Mouse (Mus musculus) intestine, postnatal 0 days (tissue): ENCODE results near the gene Rrp9. TPM values are rescaled to one million over a fixed set of nuclear protein-coding genes. Genes with fewer than 3 reads are reported as not detected.
"Not testable (repeated sequence)": the region's sequence is repeated elsewhere in the genome, so short reads cannot be mapped to it uniquely, and the experiment has no call there.

Source experiments
- ATAC-seq: fragments of 200-750 bp; cut with Nextera tagmentation; 2 replicates; pipeline ENCODE4 v1.8.0; 2017; ENCODE audit warnings: mild to moderate bottlenecking, moderate TSS enrichment, moderate library complexity
- H3K27ac ChIP-seq: fragments of 300-500 bp; sonication (generic); 2 replicates; pipeline ENCODE4 v1.5.1; 2014; ENCODE audit warnings: mild to moderate bottlenecking, low read depth, low read length, moderate library complexity
- H3K27me3 ChIP-seq: fragments of 300-500 bp; sonication (generic); replicated peaks from 2 replicates; pipeline ENCODE4 v1.6.1; 2014; ENCODE audit warnings: low read length, mixed read lengths; ENCODE audit not compliant: control insufficient read depth, insufficient read depth
- H3K36me3 ChIP-seq: fragments of 300-500 bp; sonication (generic); 2 replicates; pipeline ENCODE4 v1.6.1; 2014; ENCODE audit warnings: mild to moderate bottlenecking, moderate library complexity; ENCODE audit not compliant: control insufficient read depth, insufficient read depth
- H3K4me1 ChIP-seq: fragments of 300-500 bp; sonication (generic); replicated peaks from 2 replicates; pipeline ENCODE4 v1.6.1; 2014; ENCODE audit warnings: antibody characterized with exemption, low read length, mixed read lengths; ENCODE audit not compliant: control insufficient read depth, insufficient read depth
- H3K4me2 ChIP-seq: fragments of 300-500 bp; sonication (generic); replicated peaks from 2 replicates; pipeline ENCODE4 v1.6.1; 2014; ENCODE audit warnings: low read depth, mild to moderate bottlenecking, moderate library complexity
- H3K4me3 ChIP-seq: fragments of 300-500 bp; sonication (generic); 2 replicates; pipeline ENCODE4 v1.5.1; 2014; ENCODE audit warnings: low read depth, low read length
- H3K9ac ChIP-seq: fragments of 300-500 bp; sonication (generic); 2 replicates; pipeline ENCODE4 v1.6.1; 2014; ENCODE audit warnings: mild to moderate bottlenecking, low read depth, low read length
- H3K9me3 ChIP-seq: fragments of 300-500 bp; sonication (generic); 2 replicates; pipeline ENCODE4 v1.6.1; 2016; ENCODE audit warnings: mixed run types; ENCODE audit not compliant: control insufficient read depth
- CTCF ChIP-seq: sonication (generic); IDR thresholded peaks from 2 replicates; pipeline ENCODE4 v1.5.1; 2016; ENCODE audit warnings: low read depth, mild to moderate bottlenecking, control low read depth, antibody characterized with exemption, moderate library complexity
- WGBS: fragments of 180-500 bp; shearing (Covaris S2); extraction: QIAGEN DNeasy Blood & Tissue Kit; methylation state at CpG from one replicate; pipeline ENCODE4 v1.1.7; 2014; 5-methylcytosine and 5-hydroxymethylcytosine counted together
- polyA plus RNA-seq: library from polyadenylated mRNA; unstranded; fragments of >200 nt; fragmentation: Nextera tagmentation; extraction: Ambion mirVana; gene quantifications from 2 replicates; pipeline ENCODE4 v1.2.1, GENCODE M21; 2015

Rrp9 gene
- polyA plus RNA-seq, 1 experiment from 2014 or later: 17.7 TPM

DNA sequence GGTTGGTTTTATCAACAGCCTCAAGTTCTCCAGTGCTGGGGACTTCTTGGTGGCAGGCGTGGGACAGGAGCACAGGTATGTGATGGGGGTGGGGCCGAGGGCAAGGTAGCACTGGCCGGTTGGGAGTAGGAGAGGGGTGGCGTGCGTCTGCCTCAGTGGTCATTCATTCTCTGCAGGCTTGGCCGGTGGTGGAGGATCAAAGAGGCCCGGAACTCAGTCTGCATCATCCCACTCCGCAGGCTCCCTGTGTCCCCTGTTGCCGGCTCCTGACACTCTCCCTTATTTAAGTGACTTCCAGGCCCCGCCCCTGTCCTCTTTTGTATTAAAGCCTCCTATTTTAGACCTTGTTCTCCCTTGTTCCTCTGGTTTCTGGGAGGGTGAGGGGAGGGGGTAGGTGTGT, 9.3 kb downstream of the Rrp9 start:
- no peaks in the 10 kb centered on the region for H3K9me3 ChIP-seq
- no peak overlapping the region for H3K4me2 ChIP-seq
- no peaks in the 10 kb centered on the region for H3K27me3 ChIP-seq
- TF ChIP-seq CTCF: no peak
- no peak overlapping the region; the same call in 1 of the 2 replicates for H3K27ac ChIP-seq
- no peaks in the 10 kb centered on the region for H3K4me1 ChIP-seq
- ATAC-seq: no peak
- 86% methylated on average over 10 of the region's 10 CpGs for WGBS
- no peak overlapping the region for H3K9ac ChIP-seq
- peaks cover 56% of the 10 kb centered on the region for H3K36me3 ChIP-seq
- no peak overlapping the region for H3K4me3 ChIP-seq

DNA sequence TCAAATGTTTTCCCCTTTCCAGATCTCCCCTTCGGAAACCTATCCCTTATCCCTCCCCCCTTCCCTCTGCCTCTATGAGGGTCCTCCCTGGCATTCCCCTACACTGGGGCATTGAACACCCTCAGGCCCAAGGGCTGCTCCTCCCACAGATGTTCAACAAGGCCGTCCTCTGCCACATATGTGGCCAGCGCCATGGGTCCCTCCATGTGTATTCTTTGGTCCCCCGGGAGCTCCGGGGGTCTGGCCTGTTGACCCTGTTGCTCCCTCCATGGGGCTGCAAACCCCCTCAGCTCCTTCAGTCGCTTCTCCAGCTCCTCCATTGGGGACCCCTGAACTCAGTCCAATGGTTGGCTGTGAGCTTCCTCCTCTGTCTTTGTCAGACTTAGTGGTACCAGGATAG, 11.8 kb downstream of the Rrp9 start:
- 88% methylated on average over 6 of the region's 6 CpGs for WGBS
- H3K4me2 ChIP-seq, H3K27me3 ChIP-seq, ATAC-seq, H3K4me1 ChIP-seq, H3K27ac ChIP-seq, H3K4me3 ChIP-seq, H3K9ac ChIP-seq, H3K9me3 ChIP-seq: not testable (repeated sequence)
- H3K36me3 ChIP-seq: peaks cover 37% of the 10 kb centered on the region

DNA sequence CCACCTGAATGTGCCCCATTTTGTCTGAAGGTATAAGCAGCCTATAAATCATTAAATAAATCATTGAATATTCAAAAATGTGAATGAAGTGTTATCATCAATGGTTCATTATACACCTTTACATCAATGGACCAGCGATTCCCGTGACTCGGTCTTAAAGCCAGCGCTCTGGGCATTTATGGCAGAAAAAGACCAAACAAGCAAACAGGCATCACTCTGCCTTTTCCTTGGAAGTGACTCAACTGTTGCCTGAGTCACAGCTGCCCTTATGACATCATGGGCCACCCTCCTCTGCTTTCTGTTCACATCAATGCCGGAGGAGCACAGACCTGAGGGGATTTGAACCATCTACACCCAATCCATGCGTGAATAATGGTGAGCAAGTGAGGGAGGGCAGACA, 23.9 kb downstream of the Rrp9 start, which contains the start of gene Iqcf1:
Gene Iqcf1 (plus strand): TSS at position 301 of the 400 bp plus-strand sequence.
- ATAC-seq: no peak
- TF ChIP-seq CTCF: no peak
- no peaks in the 10 kb centered on the region for H3K36me3 ChIP-seq
- 90% methylated on average over 6 of the region's 6 CpGs for WGBS
- H3K27me3 ChIP-seq: no peaks in the 10 kb centered on the region
- no peak within 1 kb of the TSS for H3K9ac ChIP-seq
- no peaks in the 10 kb centered on the region for H3K9me3 ChIP-seq
- no peak within 1 kb of the TSS for H3K4me2 ChIP-seq
- H3K4me3 ChIP-seq: no peak within 1 kb of the TSS
- no peak within 1 kb of the TSS for H3K27ac ChIP-seq
- no peaks in the 10 kb centered on the region for H3K4me1 ChIP-seq

DNA sequence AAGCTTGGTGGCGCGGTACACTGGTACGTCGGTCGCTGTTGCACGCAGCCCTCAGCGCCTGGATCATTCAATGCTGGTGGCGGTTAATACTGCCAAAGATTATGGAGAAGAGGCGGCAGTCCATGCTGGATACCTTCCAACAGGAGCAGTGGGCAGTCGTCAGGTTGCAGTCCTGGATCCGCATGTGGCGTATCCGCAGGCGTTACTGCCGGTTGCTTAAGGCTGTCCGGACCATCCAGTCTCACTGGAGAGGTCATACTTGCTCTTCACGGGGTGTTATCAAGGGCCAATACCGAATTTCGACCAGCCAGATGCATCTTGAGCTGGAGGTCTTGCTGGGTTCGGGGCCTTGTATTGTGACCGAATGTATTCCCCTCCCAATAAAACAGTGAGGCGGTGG, 26.1 kb downstream of the Rrp9 start:
- Histone ChIP-seq H3K4me3 (no peak overlapping the region), H3K27me3 (no peaks in the 10 kb centered on the region), H3K36me3 (no peaks in the 10 kb centered on the region), H3K4me2 (no peak overlapping the region), H3K27ac (no peak overlapping the region), H3K9me3 (no peaks in the 10 kb centered on the region), H3K9ac (no peak overlapping the region), H3K4me1 (no peaks in the 10 kb centered on the region)
- WGBS: 89% methylated on average over 22 of the region's 22 CpGs
- no peak for ATAC-seq
- TF ChIP-seq CTCF: no peak

DNA sequence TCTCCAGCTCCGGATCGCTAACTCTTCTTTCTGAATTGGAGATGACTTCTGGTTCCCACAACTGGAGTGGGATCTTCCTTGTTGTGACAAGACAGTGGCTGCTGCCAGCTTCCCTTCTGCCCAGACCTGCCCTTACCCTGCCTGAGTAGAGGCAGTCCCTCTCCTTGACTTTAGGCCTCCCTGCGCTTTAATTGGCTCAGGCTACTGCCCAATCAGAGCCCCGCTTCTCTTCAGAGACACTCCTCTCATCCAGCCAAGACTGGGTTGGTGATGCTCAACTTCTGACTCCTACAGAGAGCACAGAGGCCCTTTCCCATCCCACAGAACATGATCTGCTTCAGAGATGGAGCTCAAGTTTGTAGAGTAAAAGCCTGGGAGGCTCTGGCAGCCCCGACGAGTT, 28.5 kb downstream of the Rrp9 start:
- Histone ChIP-seq H3K4me1 (no peaks in the 10 kb centered on the region), H3K27me3 (no peaks in the 10 kb centered on the region), H3K9me3 (no peaks in the 10 kb centered on the region), H3K9ac (no peak overlapping the region), H3K27ac (no peak overlapping the region), H3K36me3 (no peaks in the 10 kb centered on the region), H3K4me2 (no peak overlapping the region), H3K4me3 (no peak overlapping the region)
- WGBS: 77% methylated on average over 6 of the region's 6 CpGs
- TF ChIP-seq CTCF: no peak
- ATAC-seq: no peak

DNA sequence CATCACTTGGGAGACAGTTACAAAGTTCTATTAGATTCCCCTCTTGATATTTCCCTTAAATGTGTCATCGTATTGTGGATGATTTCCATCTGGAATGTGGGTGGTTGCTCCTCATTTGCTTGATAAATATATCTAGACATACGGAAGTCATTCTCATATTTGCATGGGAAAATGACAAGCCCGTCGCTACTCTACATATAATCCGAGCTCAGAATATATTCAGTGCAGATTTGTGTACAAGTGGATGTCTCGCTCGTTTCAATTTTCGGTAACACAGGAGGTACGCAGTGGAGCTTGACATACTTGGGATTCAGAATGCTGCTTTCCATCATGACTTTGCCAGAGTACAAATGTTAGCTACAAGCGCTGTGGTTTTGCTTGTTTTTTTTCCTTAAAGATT, 33.6 kb downstream of the Rrp9 start:
- Histone ChIP-seq H3K4me3 (no peak overlapping the region), H3K4me2 (no peak overlapping the region), H3K36me3 (no peaks in the 10 kb centered on the region), H3K9ac (no peak overlapping the region), H3K27me3 (no peaks in the 10 kb centered on the region), H3K27ac (no peak overlapping the region), H3K4me1 (no peaks in the 10 kb centered on the region), H3K9me3 (no peaks in the 10 kb centered on the region)
- WGBS: 90% methylated on average over 10 of the region's 10 CpGs
- no peak for TF ChIP-seq CTCF
- no peak for ATAC-seq

DNA sequence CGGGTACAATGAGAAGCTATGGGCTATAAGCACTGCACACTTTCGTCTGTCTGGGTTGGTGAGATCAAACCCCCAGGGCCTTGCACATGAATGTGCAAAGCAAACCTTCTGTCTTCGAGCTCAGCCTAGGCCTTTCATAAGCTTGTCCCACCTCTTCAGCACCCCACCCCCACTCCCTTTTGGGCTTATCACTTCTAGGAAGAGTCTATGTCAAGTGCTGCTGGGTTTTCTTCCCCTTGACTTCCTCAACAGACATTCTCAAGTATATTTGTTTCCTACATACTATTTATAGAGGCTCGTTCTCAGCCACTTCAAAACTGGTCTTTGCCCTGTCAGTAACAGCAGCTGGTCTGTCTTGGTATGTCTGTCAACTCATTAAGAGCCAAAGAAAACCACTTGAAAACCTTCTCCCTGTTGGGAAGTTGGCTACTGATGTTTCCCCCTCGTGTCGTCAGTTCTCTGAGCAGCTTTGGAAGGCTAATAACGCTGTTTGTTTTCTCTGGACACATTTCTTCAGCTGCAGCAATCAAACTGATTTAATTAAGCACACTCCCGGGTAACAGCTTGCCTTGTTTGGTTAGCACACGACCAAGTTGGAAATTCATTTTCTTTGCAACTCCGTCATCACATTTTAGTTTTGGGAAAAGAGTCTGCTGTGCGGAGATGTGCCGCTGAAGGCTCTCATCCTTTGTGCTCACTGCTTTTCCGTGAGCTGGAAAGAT, 37.1 kb downstream of the Rrp9 start:
- TF ChIP-seq CTCF: no peak
- no peak overlapping the region for H3K9ac ChIP-seq
- H3K4me3 ChIP-seq: no peak overlapping the region
- no peaks in the 10 kb centered on the region for H3K27me3 ChIP-seq
- H3K4me2 ChIP-seq: no peak overlapping the region
- WGBS: 49% methylated on average over 13 of the region's 13 CpGs
- H3K9me3 ChIP-seq: no peaks in the 10 kb centered on the region
- H3K27ac ChIP-seq: no peak overlapping the region
- ATAC-seq: no peak
- no peaks in the 10 kb centered on the region for H3K4me1 ChIP-seq
- H3K36me3 ChIP-seq: no peaks in the 10 kb centered on the region
